Mouse (Mus musculus): Measurements from ENCODE around the gene Tmtc4. TPM values are rescaled to one million over a fixed set of nuclear protein-coding genes. Genes with fewer than 3 reads are reported as not detected.

Gene Tmtc4
- polyA plus RNA-seq, 1 experiment = 27.9 TPM

DNA sequence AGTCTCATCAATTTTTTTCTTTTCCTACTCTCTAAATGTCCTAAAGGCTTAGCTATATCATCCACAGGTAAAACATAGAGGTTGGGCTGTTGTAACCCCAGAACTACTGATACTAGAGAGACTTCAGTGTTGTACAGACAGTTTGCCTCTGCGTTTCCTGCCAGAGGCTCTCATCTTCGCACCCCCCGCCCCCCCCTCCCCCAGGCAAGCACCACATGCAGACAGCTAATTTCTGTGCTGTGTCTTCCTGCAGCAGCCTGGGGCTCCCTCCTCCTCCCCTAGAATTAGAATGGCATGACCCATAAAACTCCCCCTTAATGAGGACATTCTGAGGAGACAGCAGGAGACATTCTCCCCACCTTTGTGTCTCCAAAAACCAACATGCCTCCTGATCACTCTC lies 17.6 kb upstream of the Tmtc4 start:
- no peaks in the 10 kb centered on the region for H3K4me1 ChIP-seq (ENCODE audit: control insufficient read depth, insufficient read depth, low read length)
- H3K27ac ChIP-seq (ENCODE audit: insufficient read depth, low read length) = no peak overlapping the region
- H3K4me3 ChIP-seq (ENCODE audit: insufficient read depth, low read length) = no peak overlapping the region
- no peak for TF ChIP-seq CTCF (IDR thresholded peaks at IDR 0.05; ENCODE audit: borderline replicate concordance, insufficient read depth, low read length)
- no peak for TF ChIP-seq POLR2A (IDR thresholded peaks at IDR 0.05; ENCODE audit: low read depth, low read length)

- no peaks in the 10 kb centered on the region for H3K4me1 ChIP-seq (ENCODE audit: control insufficient read depth, insufficient read depth, low read length)
- TF ChIP-seq CTCF (IDR thresholded peaks at IDR 0.05; ENCODE audit: borderline replicate concordance, insufficient read depth, low read length) (no peak), POLR2A (IDR thresholded peaks at IDR 0.05; ENCODE audit: low read depth, low read length) (no peak)
- no peak overlapping the region for H3K4me3 ChIP-seq (ENCODE audit: insufficient read depth, low read length)
- H3K27ac ChIP-seq (ENCODE audit: insufficient read depth, low read length) = no peak overlapping the region
Measured at GRCm38 (mm10) chr14:122997465-122997864, 13.6 kb upstream of the Tmtc4 start.

DNA sequence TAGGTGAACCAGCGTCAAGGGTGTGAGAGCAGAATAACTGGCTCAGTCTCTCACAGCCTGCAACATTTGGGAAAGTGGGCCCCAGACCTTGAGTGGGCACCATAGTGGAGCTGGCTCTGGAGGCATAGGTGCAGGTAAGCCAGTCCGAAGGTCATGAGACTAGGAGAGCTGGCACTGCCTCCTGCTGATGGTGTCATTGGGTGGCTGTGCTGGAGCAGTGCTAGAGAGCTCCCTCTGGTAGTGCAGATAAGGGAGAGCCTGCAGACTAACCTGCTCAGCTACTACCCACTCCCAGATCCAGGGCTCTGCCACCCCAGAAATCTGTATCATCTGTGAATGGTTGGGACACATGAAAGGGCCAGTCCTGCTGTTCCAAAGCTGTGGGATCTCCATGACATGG lies 10.1 kb upstream of the Tmtc4 start:
- TF ChIP-seq POLR2A (IDR thresholded peaks at IDR 0.05; ENCODE audit: low read depth, low read length) (no peak), CTCF (IDR thresholded peaks at IDR 0.05; ENCODE audit: borderline replicate concordance, insufficient read depth, low read length) (no peak)
- no peak overlapping the region for H3K27ac ChIP-seq (ENCODE audit: insufficient read depth, low read length)

DNA sequence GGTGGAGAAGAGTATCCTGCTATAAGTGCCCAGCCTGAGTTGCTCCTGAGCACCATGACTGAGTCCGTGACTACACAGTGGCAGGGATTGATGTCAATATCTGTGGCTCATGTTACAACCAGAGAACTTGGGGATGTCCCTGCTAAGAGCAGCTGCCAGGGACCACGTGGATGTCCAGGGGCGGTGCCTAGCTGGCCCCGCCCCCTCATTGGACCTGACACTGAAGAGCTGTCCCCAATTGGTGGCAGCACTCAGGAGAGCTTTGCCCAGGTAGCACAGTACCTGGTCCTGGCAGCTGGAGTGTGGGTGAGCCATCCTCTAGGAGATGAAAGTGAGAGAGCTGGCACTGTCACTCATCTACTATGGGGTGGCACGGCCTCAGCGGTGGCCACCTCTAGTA lies 9.1 kb upstream of the Tmtc4 start:
- TF ChIP-seq CTCF (IDR thresholded peaks at IDR 0.05; ENCODE audit: borderline replicate concordance, insufficient read depth, low read length) (no peak), POLR2A (IDR thresholded peaks at IDR 0.05; ENCODE audit: low read depth, low read length) (no peak)
- Histone ChIP-seq H3K27ac (ENCODE audit: insufficient read depth, low read length) (no peak overlapping the region), H3K4me3 (ENCODE audit: insufficient read depth, low read length) (no peak overlapping the region), H3K4me1 (ENCODE audit: control insufficient read depth, insufficient read depth, low read length) (no peaks in the 10 kb centered on the region)

More for the DNA sequence above, 10.1 kb upstream of the Tmtc4 start:
- H3K4me1 ChIP-seq (ENCODE audit: control insufficient read depth, insufficient read depth, low read length) = no peaks in the 10 kb centered on the region
- H3K4me3 ChIP-seq (ENCODE audit: insufficient read depth, low read length) = no peak overlapping the region

DNA sequence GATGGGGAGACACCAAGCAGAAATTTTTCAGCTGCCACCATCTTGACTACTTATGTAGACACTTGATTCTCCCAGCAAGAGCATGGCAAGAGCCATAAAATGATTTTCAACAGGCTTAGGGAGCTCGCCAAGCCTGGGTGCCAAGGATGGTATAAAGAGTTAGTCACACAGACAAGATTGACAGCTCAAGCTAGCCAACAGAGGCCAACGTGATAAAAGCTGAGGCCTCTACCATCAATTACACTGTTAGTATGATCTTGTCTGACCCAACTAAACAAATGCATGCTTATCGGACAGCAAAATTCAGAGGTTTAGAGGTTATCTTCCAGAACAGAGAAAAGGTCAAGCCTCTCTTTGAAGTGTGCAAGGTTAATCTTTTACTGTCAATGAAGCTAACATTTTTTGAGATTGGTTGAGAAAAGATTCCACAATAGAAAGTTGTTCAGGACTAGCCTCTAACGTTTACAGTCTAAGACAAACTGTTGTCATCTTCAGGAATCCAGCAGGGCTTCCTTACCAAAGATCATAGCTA lies 6.8 kb upstream of the Tmtc4 start:
- H3K27ac ChIP-seq (ENCODE audit: insufficient read depth, low read length) = no peak overlapping the region
- no peaks in the 10 kb centered on the region for H3K4me1 ChIP-seq (ENCODE audit: control insufficient read depth, insufficient read depth, low read length)
- no peak for TF ChIP-seq CTCF (IDR thresholded peaks at IDR 0.05; ENCODE audit: borderline replicate concordance, insufficient read depth, low read length)
- no peak for TF ChIP-seq POLR2A (IDR thresholded peaks at IDR 0.05; ENCODE audit: low read depth, low read length)
- no peak overlapping the region for H3K4me3 ChIP-seq (ENCODE audit: insufficient read depth, low read length)

GRCm38 (mm10) chr14:122986404-122986803 lies 2.6 kb upstream of the Tmtc4 start:
- Histone ChIP-seq H3K4me1 (ENCODE audit: control insufficient read depth, insufficient read depth, low read length) (no peaks in the 10 kb centered on the region), H3K27ac (ENCODE audit: insufficient read depth, low read length) (no peak overlapping the region), H3K4me3 (ENCODE audit: insufficient read depth, low read length) (no peak overlapping the region)
- TF ChIP-seq POLR2A (IDR thresholded peaks at IDR 0.05; ENCODE audit: low read depth, low read length) (no peak), CTCF (IDR thresholded peaks at IDR 0.05; ENCODE audit: borderline replicate concordance, insufficient read depth, low read length) (no peak)

- no peaks in the 10 kb centered on the region for H3K4me1 ChIP-seq (ENCODE audit: control insufficient read depth, insufficient read depth, low read length)
- no peak; the same call in 1 of the 2 replicates for TF ChIP-seq POLR2A (IDR thresholded peaks at IDR 0.05; ENCODE audit: low read depth, low read length)
- no peak for TF ChIP-seq CTCF (IDR thresholded peaks at IDR 0.05; ENCODE audit: borderline replicate concordance, insufficient read depth, low read length)
- peak overlapping the region; percentile 66 for H3K4me3 ChIP-seq (ENCODE audit: insufficient read depth, low read length)
- no peak overlapping the region for H3K27ac ChIP-seq (ENCODE audit: insufficient read depth, low read length)
Measured at GRCm38 (mm10) chr14:122982571-122983225, 1.1 kb downstream of the Tmtc4 start.

DNA sequence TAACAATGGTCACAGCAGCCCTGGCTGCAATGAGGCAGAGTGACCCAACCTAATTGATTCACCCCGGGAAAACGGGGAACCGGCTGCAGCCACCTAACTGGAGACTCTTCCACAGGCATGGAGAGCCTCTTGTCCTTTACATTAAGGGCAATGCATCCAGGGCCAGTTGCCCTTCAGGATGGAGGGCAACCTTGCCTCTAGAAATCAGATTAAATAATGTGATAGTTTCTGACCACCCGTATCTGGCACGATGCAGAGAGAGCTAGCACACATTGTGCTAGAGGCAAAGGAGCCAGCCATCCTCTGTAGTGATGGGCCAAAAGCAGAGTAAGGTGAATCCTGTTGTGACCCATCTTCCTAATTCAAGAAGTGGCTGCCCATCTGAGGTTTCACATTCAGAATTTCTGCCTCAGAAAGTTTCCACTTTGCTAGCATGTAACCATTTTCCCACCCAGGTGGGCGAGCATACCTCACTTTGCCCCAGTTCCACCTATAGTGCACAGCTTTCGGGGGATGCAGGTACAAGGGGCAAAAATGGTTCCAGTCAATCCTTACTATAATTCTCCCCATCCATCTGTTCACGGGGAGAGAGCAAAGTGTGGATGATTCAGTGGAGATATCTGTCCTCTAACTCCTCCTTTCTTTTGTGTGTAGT lies 1.9 kb downstream of the Tmtc4 start:
- Histone ChIP-seq H3K4me3 (ENCODE audit: insufficient read depth, low read length) (peak overlapping the region; percentile 66), H3K4me1 (ENCODE audit: control insufficient read depth, insufficient read depth, low read length) (no peaks in the 10 kb centered on the region), H3K27ac (ENCODE audit: insufficient read depth, low read length) (no peak overlapping the region)
- TF ChIP-seq CTCF (IDR thresholded peaks at IDR 0.05; ENCODE audit: borderline replicate concordance, insufficient read depth, low read length) (no peak), POLR2A (IDR thresholded peaks at IDR 0.05; ENCODE audit: low read depth, low read length) (no peak)

- TF ChIP-seq POLR2A (IDR thresholded peaks at IDR 0.05; ENCODE audit: low read depth, low read length) (no peak), CTCF (IDR thresholded peaks at IDR 0.05; ENCODE audit: borderline replicate concordance, insufficient read depth, low read length) (no peak)
- Histone ChIP-seq H3K27ac (ENCODE audit: insufficient read depth, low read length) (no peak overlapping the region), H3K4me1 (ENCODE audit: control insufficient read depth, insufficient read depth, low read length) (peaks cover 6% of the 10 kb centered on the region; the same call in 1 of the 2 replicates), H3K4me3 (ENCODE audit: insufficient read depth, low read length) (no peak overlapping the region)
Measured at GRCm38 (mm10) chr14:122978871-122979270, 5.0 kb downstream of the Tmtc4 start.

GRCm38 (mm10) chr14:122977797-122978140 lies 6.1 kb downstream of the Tmtc4 start:
- Histone ChIP-seq H3K4me3 (ENCODE audit: insufficient read depth, low read length) (no peak overlapping the region), H3K27ac (ENCODE audit: insufficient read depth, low read length) (no peak overlapping the region), H3K4me1 (ENCODE audit: control insufficient read depth, insufficient read depth, low read length) (peaks cover 6% of the 10 kb centered on the region; the same call in 1 of the 2 replicates)
- TF ChIP-seq POLR2A (IDR thresholded peaks at IDR 0.05; ENCODE audit: low read depth, low read length) = no peak
- TF ChIP-seq CTCF (IDR thresholded peaks at IDR 0.05; ENCODE audit: borderline replicate concordance, insufficient read depth, low read length) = no peak
